Mouse (Mus musculus) urinary bladder, postnatal 36 days (tissue): ENCODE data around the gene Ahnak2.

Source experiments
- DNase-seq, 2 experiments: peaks; one replicate each; pipeline ENCODE4 v3.0.0; 2022; ENCODE audit warnings: low spot score in 2 of 2, mixed read lengths in 1 of 2

The Ahnak2 gene

DNA sequence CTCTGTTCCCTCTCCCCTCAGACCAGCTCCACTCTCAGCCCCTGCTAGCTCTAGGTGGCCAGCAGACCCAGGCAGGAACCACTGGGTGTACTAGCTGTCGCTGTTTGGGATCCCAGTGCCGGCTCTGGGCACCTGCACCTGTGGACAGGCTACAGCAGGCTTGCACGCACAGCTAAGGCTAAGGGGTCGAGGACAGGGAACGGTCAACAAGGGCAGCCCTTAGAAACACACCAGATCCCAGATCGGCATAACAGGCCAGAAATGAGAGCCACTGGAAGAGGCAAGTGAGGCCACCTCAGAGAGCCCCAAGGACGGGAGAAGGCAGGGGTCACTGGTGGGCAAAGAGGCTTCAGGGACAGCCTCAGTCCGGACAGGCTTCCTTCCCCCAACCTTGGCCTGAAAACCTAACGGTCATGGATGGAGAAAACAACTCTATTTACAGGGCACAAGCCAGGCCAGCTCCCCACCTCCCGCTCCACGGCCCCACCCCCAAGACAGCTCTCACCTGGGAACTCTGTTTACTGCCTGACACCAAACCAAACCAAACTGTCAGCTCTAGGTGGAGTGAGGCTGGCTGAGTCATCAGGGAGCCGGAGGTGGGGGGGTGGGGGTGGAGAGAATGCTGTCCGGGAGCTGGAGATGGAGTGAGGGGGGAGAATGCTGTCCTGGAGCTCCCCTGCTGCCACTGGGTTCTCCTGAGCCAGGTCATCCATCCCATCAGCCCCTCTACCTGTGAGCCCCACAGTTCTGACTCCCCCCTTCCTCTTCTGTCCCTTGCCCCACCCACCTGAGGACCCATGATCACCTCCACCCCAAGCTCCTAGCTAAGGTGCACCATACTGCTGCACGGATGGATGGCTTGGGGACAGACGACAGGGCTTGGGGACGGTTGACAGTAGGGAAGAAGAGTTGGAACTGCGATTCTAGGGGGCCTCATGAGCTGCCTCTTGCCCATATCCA, 5.6 kb downstream of the Ahnak2 start:
- DNase-seq = peak in 1 of 2 experiments; percentile 44

- peak; percentile 69 for DNase-seq
These were observed 6.9 kb downstream of the Ahnak2 start for GRCm38 (mm10) chr12:112795466-112796104.

GRCm38 (mm10) chr12:112794998-112795397, 7.5 kb downstream of the Ahnak2 start:
- DNase-seq = no peak

DNA sequence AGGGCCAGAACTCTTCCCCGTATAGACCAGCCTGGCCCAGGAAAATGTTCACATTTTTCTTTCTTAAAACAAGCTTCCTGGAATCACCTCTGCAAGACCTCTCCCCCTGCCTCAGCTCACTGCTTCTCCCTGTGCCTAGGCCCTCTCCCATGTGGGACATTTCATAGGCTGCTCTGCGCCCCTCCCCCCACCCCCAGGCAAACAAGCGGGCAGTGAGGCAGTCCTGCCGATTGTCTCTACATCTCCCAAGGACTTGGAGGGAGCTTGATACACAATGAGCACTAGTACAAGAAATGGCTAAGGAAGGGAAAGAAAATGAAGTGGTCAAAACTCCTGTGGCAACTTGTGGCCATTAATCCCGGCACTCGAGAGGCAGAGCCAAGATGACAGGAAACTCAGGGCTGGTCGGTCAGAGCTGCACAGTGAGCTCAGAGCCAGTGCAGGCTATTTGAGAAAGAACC, 8.1 kb downstream of the Ahnak2 start:
- no peak for DNase-seq

DNA sequence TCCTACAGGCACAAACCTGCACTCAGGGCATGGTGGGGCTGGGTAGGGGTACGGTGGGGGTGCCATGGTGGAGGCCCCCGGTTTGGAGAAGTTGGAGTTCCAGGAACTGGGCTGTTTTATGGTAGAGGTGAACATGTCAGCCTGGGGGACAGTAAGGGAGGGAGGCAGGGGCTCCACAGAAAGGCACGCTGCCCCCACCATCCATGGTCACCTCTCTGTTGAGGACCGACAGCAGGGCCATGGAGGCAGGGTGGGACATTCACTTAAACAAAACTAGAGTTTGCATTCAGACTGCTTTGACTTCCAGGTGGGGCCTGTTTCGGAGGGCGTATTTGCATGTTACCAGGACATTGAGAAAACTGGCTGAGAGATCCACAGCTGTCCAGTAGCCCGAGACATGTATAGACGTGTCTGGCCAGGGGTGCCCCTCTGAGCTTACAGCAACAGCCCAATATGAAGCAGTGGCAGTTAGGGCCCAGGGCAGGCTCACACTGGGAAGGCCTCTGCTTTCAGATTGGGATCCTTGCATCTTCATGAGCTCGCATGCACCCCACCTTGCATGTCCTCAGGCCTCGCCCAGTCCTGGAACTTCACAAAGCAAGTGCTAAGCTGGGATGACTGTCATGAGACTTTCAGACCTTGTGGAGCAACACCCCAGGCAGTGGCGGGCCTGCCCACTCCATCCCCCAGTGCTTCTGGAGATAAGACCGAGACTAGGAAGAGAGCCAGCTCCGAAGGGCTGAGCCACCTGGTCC, 8.7 kb downstream of the Ahnak2 start:
- peak; percentile 72 to 80 for DNase-seq

GRCm38 (mm10) chr12:112791026-112791425, 11.4 kb downstream of the Ahnak2 start:
- DNase-seq = no peak

GRCm38 (mm10) chr12:112774481-112774880, 28.0 kb downstream of the Ahnak2 start:
- no peak for DNase-seq

DNA sequence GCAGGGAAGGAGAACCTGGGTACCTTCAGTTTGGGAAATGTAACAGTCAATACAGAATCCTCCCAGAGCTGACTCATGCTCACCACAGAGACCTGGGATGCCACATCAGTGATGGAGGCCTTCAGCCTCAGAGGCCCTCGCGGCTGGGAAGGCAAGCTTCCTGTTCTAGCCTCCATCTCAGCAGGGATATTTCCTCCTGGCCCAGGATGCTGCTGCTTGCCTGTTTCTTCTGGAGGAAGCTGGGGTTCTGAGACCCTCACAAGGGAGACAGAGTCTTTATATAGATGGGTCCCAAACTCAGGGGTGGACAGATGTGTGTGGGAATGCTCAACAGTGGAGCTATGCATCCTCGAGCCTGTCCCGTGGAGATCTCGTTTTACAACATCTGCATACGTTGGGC, 28.4 kb downstream of the Ahnak2 start:
- no peak for DNase-seq

- DNase-seq = no peak
These were observed 29.1 kb downstream of the Ahnak2 start for GRCm38 (mm10) chr12:112773366-112773765.

GRCm38 (mm10) chr12:112772306-112772705, 30.2 kb downstream of the Ahnak2 start:
- no peak for DNase-seq

DNA sequence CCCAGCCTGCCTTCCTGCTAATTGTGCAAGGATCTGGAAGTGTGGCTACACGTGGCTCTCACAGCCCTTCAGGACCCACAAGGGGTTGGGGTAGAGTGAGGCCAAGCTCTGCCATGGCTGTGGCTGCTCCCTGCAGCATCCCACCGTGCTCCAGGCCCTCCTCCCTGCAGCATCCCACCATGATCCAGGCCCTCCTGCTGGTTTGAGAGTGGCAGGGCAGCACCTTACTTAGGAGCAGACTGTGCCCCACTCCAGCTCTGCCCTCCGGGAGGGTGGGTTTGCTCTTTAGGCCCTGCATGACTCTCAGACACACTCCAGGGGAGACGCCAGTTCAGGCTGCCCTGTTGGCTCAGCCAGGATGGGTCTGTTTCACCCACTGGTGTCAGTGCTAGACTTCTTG, 32.1 kb downstream of the Ahnak2 start:
- DNase-seq = no peak

GRCm38 (mm10) chr12:112769751-112770150, 32.7 kb downstream of the Ahnak2 start:
- no peak for DNase-seq

GRCm38 (mm10) chr12:112769031-112769430, 33.4 kb downstream of the Ahnak2 start:
- no peak for DNase-seq

- no peak for DNase-seq
These were observed 34.3 kb downstream of the Ahnak2 start for GRCm38 (mm10) chr12:112768166-112768565.

GRCm38 (mm10) chr12:112767036-112767890, 35.2 kb downstream of the Ahnak2 start:
- no peak for DNase-seq

- DNase-seq = no peak
These were observed 35.9 kb downstream of the Ahnak2 start for GRCm38 (mm10) chr12:112766586-112766985.

- DNase-seq = no peak
These were observed 37.5 kb downstream of the Ahnak2 start for GRCm38 (mm10) chr12:112764991-112765390.

- DNase-seq = no peak
These were observed 38.3 kb downstream of the Ahnak2 start for GRCm38 (mm10) chr12:112764141-112764540.

GRCm38 (mm10) chr12:112763176-112763575, 39.3 kb downstream of the Ahnak2 start:
- DNase-seq = no peak

GRCm38 (mm10) chr12:112762018-112762417, 40.4 kb downstream of the Ahnak2 start:
- no peak for DNase-seq

DNA sequence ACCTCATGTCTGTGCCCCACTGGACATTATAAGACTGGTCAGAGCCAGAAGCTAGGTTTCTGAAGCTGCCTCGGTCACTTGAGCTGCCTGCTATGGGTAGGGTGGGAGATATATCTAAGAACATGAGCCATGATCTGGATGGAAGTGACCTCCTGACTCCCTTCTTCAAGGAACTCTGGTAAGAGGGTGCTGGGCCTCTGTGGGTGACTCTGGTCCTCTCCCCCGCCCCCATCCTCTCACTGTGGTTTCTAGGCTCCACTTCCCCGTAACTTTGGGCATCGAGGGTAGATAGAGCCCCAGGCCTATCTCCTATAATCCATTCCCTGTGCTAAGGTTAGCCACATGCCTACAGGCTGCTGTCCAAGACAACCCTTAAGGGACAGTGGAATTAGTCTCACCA, 41.0 kb downstream of the Ahnak2 start:
- DNase-seq = no peak
